Mouse (Mus musculus): ENCODE results near the gene Agap1. TPM values are rescaled to one million over a fixed set of nuclear protein-coding genes. Genes with fewer than 3 reads are reported as not detected.
A peak's percentile ranks its signal among the peaks of the same experiment; 100 is the strongest.

The Agap1 gene
- 7.6 and 10.3 TPM in 2 replicates for polyA plus RNA-seq (2016; fragmentation: Nextera tagmentation; extraction: Ambion mirVana)

- peaks cover 23% of the 10 kb centered on the region for H3K4me1 ChIP-seq
- H3K4me3 ChIP-seq, result peak within 1 kb of the TSS; percentile 91
- peaks cover 14% of the 10 kb centered on the region for H3K27me3 ChIP-seq (ENCODE audit: insufficient read depth, poor library complexity, severe bottlenecking)
- under 1% methylated on average over 118 of the region's 118 CpGs for WGBS
- H3K27ac ChIP-seq, result peak within 1 kb of the TSS; percentile 96
- peak; percentile 94 for DNase-seq (ENCODE audit: low spot score)
- no peaks in the 10 kb centered on the region for H3K9me3 ChIP-seq
- H3K36me3 ChIP-seq, result peaks cover 6% of the 10 kb centered on the region
Observed at GRCm38 (mm10) chr1:89454196-89455123, at the start of gene Agap1. Gene Agap1 (plus strand): TSS chr1:89454806.

- no peak for DNase-seq (ENCODE audit: low spot score)
- WGBS, result 78% methylated on average over 6 of the region's 6 CpGs
Observed at GRCm38 (mm10) chr1:89405991-89406390, 48.6 kb upstream of the Agap1 start.

GRCm38 (mm10) chr1:89407986-89408385 lies 46.6 kb upstream of the Agap1 start:
- Histone ChIP-seq H3K4me3 (no peak overlapping the region), H3K9me3 (no peaks in the 10 kb centered on the region), H3K4me1 (no peaks in the 10 kb centered on the region), H3K36me3 (no peaks in the 10 kb centered on the region), H3K27ac (no peak overlapping the region), H3K27me3 (ENCODE audit: insufficient read depth, poor library complexity, severe bottlenecking) (peaks cover 9% of the 10 kb centered on the region)
- no peak for DNase-seq (ENCODE audit: low spot score)
- WGBS, result 79% methylated on average over 8 of the region's 8 CpGs

More at GRCm38 (mm10) chr1:89405991-89406390, 48.6 kb upstream of the Agap1 start:
- no peak overlapping the region for H3K4me3 ChIP-seq
- no peaks in the 10 kb centered on the region for H3K9me3 ChIP-seq
- H3K4me1 ChIP-seq, result no peaks in the 10 kb centered on the region
- no peak overlapping the region for H3K27ac ChIP-seq
- no peaks in the 10 kb centered on the region for H3K27me3 ChIP-seq (ENCODE audit: insufficient read depth, poor library complexity, severe bottlenecking)
- no peaks in the 10 kb centered on the region for H3K36me3 ChIP-seq

- 69% methylated on average over 2 of the region's 2 CpGs for WGBS
- Histone ChIP-seq H3K4me3 (no peak overlapping the region), H3K27ac (no peak overlapping the region), H3K4me1 (no peaks in the 10 kb centered on the region), H3K36me3 (no peaks in the 10 kb centered on the region), H3K9me3 (no peaks in the 10 kb centered on the region), H3K27me3 (ENCODE audit: insufficient read depth, poor library complexity, severe bottlenecking) (peaks cover 26% of the 10 kb centered on the region)
- DNase-seq (ENCODE audit: low spot score), result no peak
Observed at GRCm38 (mm10) chr1:89413122-89413521, 41.5 kb upstream of the Agap1 start.

- H3K4me3 ChIP-seq, result no peak overlapping the region
- H3K9me3 ChIP-seq, result no peaks in the 10 kb centered on the region
- no peaks in the 10 kb centered on the region for H3K4me1 ChIP-seq
- H3K36me3 ChIP-seq, result no peaks in the 10 kb centered on the region
- 82% methylated on average over 9 of the region's 9 CpGs for WGBS
- DNase-seq (ENCODE audit: low spot score), result no peak
- H3K27me3 ChIP-seq (ENCODE audit: insufficient read depth, poor library complexity, severe bottlenecking), result peaks cover 26% of the 10 kb centered on the region
- no peak overlapping the region for H3K27ac ChIP-seq
Observed at GRCm38 (mm10) chr1:89414563-89414962, 40.0 kb upstream of the Agap1 start.

GRCm38 (mm10) chr1:89416929-89417328 lies 37.7 kb upstream of the Agap1 start:
- no peaks in the 10 kb centered on the region for H3K36me3 ChIP-seq
- peaks cover 30% of the 10 kb centered on the region for H3K27me3 ChIP-seq (ENCODE audit: insufficient read depth, poor library complexity, severe bottlenecking)
- H3K4me1 ChIP-seq, result no peaks in the 10 kb centered on the region
- no peak overlapping the region for H3K4me3 ChIP-seq
- H3K9me3 ChIP-seq, result no peaks in the 10 kb centered on the region
- 38% methylated on average over 5 of the region's 5 CpGs for WGBS
- DNase-seq (ENCODE audit: low spot score), result no peak
- H3K27ac ChIP-seq, result no peak overlapping the region

GRCm38 (mm10) chr1:89420642-89421041 lies 34.0 kb upstream of the Agap1 start:
- Histone ChIP-seq H3K27ac (no peak overlapping the region), H3K4me1 (no peaks in the 10 kb centered on the region), H3K4me3 (no peak overlapping the region), H3K27me3 (ENCODE audit: insufficient read depth, poor library complexity, severe bottlenecking) (peaks cover 17% of the 10 kb centered on the region), H3K9me3 (no peaks in the 10 kb centered on the region), H3K36me3 (no peaks in the 10 kb centered on the region)
- no peak for DNase-seq (ENCODE audit: low spot score)
- 77% methylated on average over 11 of the region's 11 CpGs for WGBS

- DNase-seq (ENCODE audit: low spot score), result no peak
- H3K9me3 ChIP-seq, result no peaks in the 10 kb centered on the region
- WGBS, result 78% methylated on average over 4 of the region's 4 CpGs
- no peak overlapping the region for H3K4me3 ChIP-seq
- no peaks in the 10 kb centered on the region for H3K4me1 ChIP-seq
- H3K27me3 ChIP-seq (ENCODE audit: insufficient read depth, poor library complexity, severe bottlenecking), result peaks cover 22% of the 10 kb centered on the region
- H3K27ac ChIP-seq, result no peak overlapping the region
- no peaks in the 10 kb centered on the region for H3K36me3 ChIP-seq
Observed at GRCm38 (mm10) chr1:89421401-89421800, 33.2 kb upstream of the Agap1 start.

- DNase-seq (ENCODE audit: low spot score), result no peak
- Histone ChIP-seq H3K9me3 (no peaks in the 10 kb centered on the region), H3K27me3 (ENCODE audit: insufficient read depth, poor library complexity, severe bottlenecking) (peaks cover 25% of the 10 kb centered on the region), H3K4me3 (no peak overlapping the region), H3K27ac (no peak overlapping the region), H3K36me3 (no peaks in the 10 kb centered on the region), H3K4me1 (0 out of 2 replicates have a peak, but pooled peaks cover 4% of the 10 kb centered on the region)
- WGBS, result 72% methylated on average over 6 of the region's 6 CpGs
Observed at GRCm38 (mm10) chr1:89424563-89424962, 30.0 kb upstream of the Agap1 start.

GRCm38 (mm10) chr1:89426137-89426536 lies 28.5 kb upstream of the Agap1 start:
- Histone ChIP-seq H3K27me3 (ENCODE audit: insufficient read depth, poor library complexity, severe bottlenecking) (peaks cover 33% of the 10 kb centered on the region), H3K4me1 (0 out of 2 replicates have a peak, but pooled peaks cover 4% of the 10 kb centered on the region), H3K27ac (no peak overlapping the region), H3K9me3 (no peaks in the 10 kb centered on the region), H3K36me3 (no peaks in the 10 kb centered on the region), H3K4me3 (no peak overlapping the region)
- WGBS, result 70% methylated on average over 8 of the region's 8 CpGs
- DNase-seq (ENCODE audit: low spot score), result no peak

GRCm38 (mm10) chr1:89428671-89429070 lies 25.9 kb upstream of the Agap1 start:
- WGBS, result 39% methylated on average over 5 of the region's 5 CpGs
- Histone ChIP-seq H3K4me1 (0 out of 2 replicates have a peak, but pooled peaks cover 4% of the 10 kb centered on the region), H3K27me3 (ENCODE audit: insufficient read depth, poor library complexity, severe bottlenecking) (peaks cover 53% of the 10 kb centered on the region), H3K4me3 (no peak overlapping the region), H3K36me3 (no peaks in the 10 kb centered on the region), H3K9me3 (no peaks in the 10 kb centered on the region), H3K27ac (no peak overlapping the region)
- DNase-seq (ENCODE audit: low spot score), result no peak

- 0 out of 2 replicates have a peak, but pooled peaks cover 4% of the 10 kb centered on the region for H3K4me1 ChIP-seq
- H3K27me3 ChIP-seq (ENCODE audit: insufficient read depth, poor library complexity, severe bottlenecking), result peaks cover 62% of the 10 kb centered on the region; the same call in 1 of the 2 replicates
- no peak overlapping the region for H3K4me3 ChIP-seq
- WGBS, result 78% methylated on average over 11 of the region's 11 CpGs
- no peaks in the 10 kb centered on the region for H3K9me3 ChIP-seq
- H3K27ac ChIP-seq, result no peak overlapping the region
- no peaks in the 10 kb centered on the region for H3K36me3 ChIP-seq
- no peak for DNase-seq (ENCODE audit: low spot score)
Observed at GRCm38 (mm10) chr1:89429946-89430640, 24.5 kb upstream of the Agap1 start.

- 73% methylated on average over 6 of the region's 6 CpGs for WGBS
- peaks cover 12% of the 10 kb centered on the region for H3K4me1 ChIP-seq
- H3K36me3 ChIP-seq, result no peaks in the 10 kb centered on the region
- H3K27ac ChIP-seq, result no peak overlapping the region
- peaks cover 32% of the 10 kb centered on the region; the same call in 1 of the 2 replicates for H3K27me3 ChIP-seq (ENCODE audit: insufficient read depth, poor library complexity, severe bottlenecking)
- no peak for DNase-seq (ENCODE audit: low spot score)
- H3K4me3 ChIP-seq, result no peak overlapping the region
- H3K9me3 ChIP-seq, result no peaks in the 10 kb centered on the region
Observed at GRCm38 (mm10) chr1:89439351-89439750, 15.3 kb upstream of the Agap1 start.

Measured in heart, embryonic 10.5 days (tissue).